Mouse (Mus musculus): ENCODE measurements around the gene Fmnl1. TPM values are rescaled to one million over a fixed set of nuclear protein-coding genes. Genes with fewer than 3 reads are reported as not detected.

Fmnl1 gene
- polyA plus RNA-seq, 1 experiment = 3.7 TPM

- H3K79me3 ChIP-seq (ENCODE audit: low read depth) = no peaks in the 10 kb centered on the region
- TF ChIP-seq FOSL1 (IDR thresholded peaks at IDR 0.05; ENCODE audit: insufficient read depth, low read length, poor library complexity, severe bottlenecking) = no peak
- no peak for TF ChIP-seq MYOG (IDR thresholded peaks at IDR 0.05; ENCODE audit: control insufficient read depth, extremely low read depth, insufficient read length)
- no peak for TF ChIP-seq CEBPB (IDR thresholded peaks at IDR 0.05; ENCODE audit: low read depth)
- TF ChIP-seq CTCF (IDR thresholded peaks at IDR 0.05; ENCODE audit: control insufficient read depth, insufficient read depth, insufficient read length) = no peak
- H3K27me3 ChIP-seq (ENCODE audit: control insufficient read depth, insufficient read depth, insufficient read length) = no peaks in the 10 kb centered on the region
- no peak overlapping the region for H3K4me3 ChIP-seq (ENCODE audit: insufficient read depth, poor library complexity, severe bottlenecking)
- peaks cover 8% of the 10 kb centered on the region for H3K79me2 ChIP-seq (ENCODE audit: control insufficient read depth, insufficient read depth)
- no peaks in the 10 kb centered on the region for H3K36me3 ChIP-seq (ENCODE audit: control insufficient read depth, insufficient read depth)
- H3ac ChIP-seq (ENCODE audit: control insufficient read depth, insufficient read length, low read depth) = no peak overlapping the region
These were observed 5.6 kb downstream of the Fmnl1 start for GRCm38 (mm10) chr11:103176510-103176909.

GRCm38 (mm10) chr11:103177216-103177615, 6.3 kb downstream of the Fmnl1 start:
- Histone ChIP-seq H3K36me3 (ENCODE audit: control insufficient read depth, insufficient read depth) (no peaks in the 10 kb centered on the region), H3K4me3 (ENCODE audit: insufficient read depth, poor library complexity, severe bottlenecking) (no peak overlapping the region), H3ac (ENCODE audit: control insufficient read depth, insufficient read length, low read depth) (no peak overlapping the region), H3K79me3 (ENCODE audit: low read depth) (no peaks in the 10 kb centered on the region), H3K79me2 (ENCODE audit: control insufficient read depth, insufficient read depth) (peaks cover 8% of the 10 kb centered on the region), H3K27me3 (ENCODE audit: control insufficient read depth, insufficient read depth, insufficient read length) (no peaks in the 10 kb centered on the region)
- TF ChIP-seq USF1 (IDR thresholded peaks at IDR 0.05; ENCODE audit: low read depth) = no peak
- TF ChIP-seq MAX (IDR thresholded peaks at IDR 0.05) = no peak
- no peak for TF ChIP-seq MYOG (IDR thresholded peaks at IDR 0.05; ENCODE audit: control insufficient read depth, extremely low read depth, insufficient read length)
- TF ChIP-seq CTCF (IDR thresholded peaks at IDR 0.05; ENCODE audit: control insufficient read depth, insufficient read depth, insufficient read length) = no peak
- TF ChIP-seq FOSL1 (IDR thresholded peaks at IDR 0.05; ENCODE audit: insufficient read depth, low read length, poor library complexity, severe bottlenecking) = no peak
- no peak for TF ChIP-seq CEBPB (IDR thresholded peaks at IDR 0.05; ENCODE audit: low read depth)
- no peak for TF ChIP-seq MYOD1 (IDR thresholded peaks at IDR 0.05; ENCODE audit: control insufficient read depth, insufficient read length, low read depth)

GRCm38 (mm10) chr11:103177815-103178485, 7.0 kb downstream of the Fmnl1 start:
- TF ChIP-seq USF1 (IDR thresholded peaks at IDR 0.05; ENCODE audit: low read depth) (no peak), MYOG (IDR thresholded peaks at IDR 0.05; ENCODE audit: control insufficient read depth, extremely low read depth, insufficient read length) (no peak), MYOD1 (IDR thresholded peaks at IDR 0.05; ENCODE audit: control insufficient read depth, insufficient read length, low read depth) (no peak), MAX (IDR thresholded peaks at IDR 0.05) (no peak), FOSL1 (IDR thresholded peaks at IDR 0.05; ENCODE audit: insufficient read depth, low read length, poor library complexity, severe bottlenecking) (no peak), CTCF (IDR thresholded peaks at IDR 0.05; ENCODE audit: control insufficient read depth, insufficient read depth, insufficient read length) (no peak), CEBPB (IDR thresholded peaks at IDR 0.05; ENCODE audit: low read depth) (no peak)
- no peaks in the 10 kb centered on the region for H3K79me3 ChIP-seq (ENCODE audit: low read depth)
- no peaks in the 10 kb centered on the region for H3K36me3 ChIP-seq (ENCODE audit: control insufficient read depth, insufficient read depth)
- H3K27me3 ChIP-seq (ENCODE audit: control insufficient read depth, insufficient read depth, insufficient read length) = no peaks in the 10 kb centered on the region
- H3K4me3 ChIP-seq (ENCODE audit: insufficient read depth, poor library complexity, severe bottlenecking) = no peak overlapping the region
- no peak overlapping the region for H3ac ChIP-seq (ENCODE audit: control insufficient read depth, insufficient read length, low read depth)
- peaks cover 8% of the 10 kb centered on the region for H3K79me2 ChIP-seq (ENCODE audit: control insufficient read depth, insufficient read depth)

GRCm38 (mm10) chr11:103178748-103179147, 7.8 kb downstream of the Fmnl1 start:
- H3K79me3 ChIP-seq (ENCODE audit: low read depth) = no peaks in the 10 kb centered on the region
- no peaks in the 10 kb centered on the region for H3K36me3 ChIP-seq (ENCODE audit: control insufficient read depth, insufficient read depth)
- no peak overlapping the region for H3K4me3 ChIP-seq (ENCODE audit: insufficient read depth, poor library complexity, severe bottlenecking)
- peaks cover 8% of the 10 kb centered on the region for H3K79me2 ChIP-seq (ENCODE audit: control insufficient read depth, insufficient read depth)
- H3ac ChIP-seq (ENCODE audit: control insufficient read depth, insufficient read length, low read depth) = no peak overlapping the region
- H3K27me3 ChIP-seq (ENCODE audit: control insufficient read depth, insufficient read depth, insufficient read length) = no peaks in the 10 kb centered on the region
- TF ChIP-seq CEBPB (IDR thresholded peaks at IDR 0.05; ENCODE audit: low read depth) = no peak
- TF ChIP-seq MAX (IDR thresholded peaks at IDR 0.05) = no peak
- TF ChIP-seq MYOG (IDR thresholded peaks at IDR 0.05; ENCODE audit: control insufficient read depth, extremely low read depth, insufficient read length) = no peak
- TF ChIP-seq USF1 (IDR thresholded peaks at IDR 0.05; ENCODE audit: low read depth) = no peak
- no peak for TF ChIP-seq MYOD1 (IDR thresholded peaks at IDR 0.05; ENCODE audit: control insufficient read depth, insufficient read length, low read depth)
- TF ChIP-seq CTCF (IDR thresholded peaks at IDR 0.05; ENCODE audit: control insufficient read depth, insufficient read depth, insufficient read length) = no peak
- TF ChIP-seq FOSL1 (IDR thresholded peaks at IDR 0.05; ENCODE audit: insufficient read depth, low read length, poor library complexity, severe bottlenecking) = no peak

- H3ac ChIP-seq (ENCODE audit: control insufficient read depth, insufficient read length, low read depth) = no peak overlapping the region
- no peaks in the 10 kb centered on the region for H3K27me3 ChIP-seq (ENCODE audit: control insufficient read depth, insufficient read depth, insufficient read length)
- H3K36me3 ChIP-seq (ENCODE audit: control insufficient read depth, insufficient read depth) = no peaks in the 10 kb centered on the region
- H3K79me2 ChIP-seq (ENCODE audit: control insufficient read depth, insufficient read depth) = peaks cover 8% of the 10 kb centered on the region
- H3K79me3 ChIP-seq (ENCODE audit: low read depth) = no peaks in the 10 kb centered on the region
- H3K4me3 ChIP-seq (ENCODE audit: insufficient read depth, poor library complexity, severe bottlenecking) = no peak overlapping the region
- TF ChIP-seq FOSL1 (IDR thresholded peaks at IDR 0.05; ENCODE audit: insufficient read depth, low read length, poor library complexity, severe bottlenecking) (no peak), USF1 (IDR thresholded peaks at IDR 0.05; ENCODE audit: low read depth) (no peak), CEBPB (IDR thresholded peaks at IDR 0.05; ENCODE audit: low read depth) (no peak), MAX (IDR thresholded peaks at IDR 0.05) (no peak), MYOG (IDR thresholded peaks at IDR 0.05; ENCODE audit: control insufficient read depth, extremely low read depth, insufficient read length) (no peak), CTCF (IDR thresholded peaks at IDR 0.05; ENCODE audit: control insufficient read depth, insufficient read depth, insufficient read length) (no peak), MYOD1 (IDR thresholded peaks at IDR 0.05; ENCODE audit: control insufficient read depth, insufficient read length, low read depth) (no peak)
These were observed 9.5 kb downstream of the Fmnl1 start for GRCm38 (mm10) chr11:103180426-103180825.

All from C2C12 (cell line).